Mouse (Mus musculus) right cerebral cortex, adult 2 months (tissue): ENCODE data around the gene Abca17.

ENCODE experiments used
- DNase-seq, 2 experiments: peaks; one replicate each; pipeline ENCODE4 v3.0.0; 2021 to 2022; ENCODE audit warnings: low spot score in 2 of 2

Abca17 gene

GRCm38 (mm10) chr17:24350926-24351759 is at the start of gene Abca17:
Gene Abca17, minus strand, starts transcription at chr17:24351068.
- peak in 1 of 2 experiments; percentile 16 for DNase-seq

- no peak for DNase-seq
Measured at GRCm38 (mm10) chr17:24394456-24394855, 43.6 kb upstream of the Abca17 start.

- no peak for DNase-seq
Measured at GRCm38 (mm10) chr17:24393527-24393926, 42.7 kb upstream of the Abca17 start.

DNA sequence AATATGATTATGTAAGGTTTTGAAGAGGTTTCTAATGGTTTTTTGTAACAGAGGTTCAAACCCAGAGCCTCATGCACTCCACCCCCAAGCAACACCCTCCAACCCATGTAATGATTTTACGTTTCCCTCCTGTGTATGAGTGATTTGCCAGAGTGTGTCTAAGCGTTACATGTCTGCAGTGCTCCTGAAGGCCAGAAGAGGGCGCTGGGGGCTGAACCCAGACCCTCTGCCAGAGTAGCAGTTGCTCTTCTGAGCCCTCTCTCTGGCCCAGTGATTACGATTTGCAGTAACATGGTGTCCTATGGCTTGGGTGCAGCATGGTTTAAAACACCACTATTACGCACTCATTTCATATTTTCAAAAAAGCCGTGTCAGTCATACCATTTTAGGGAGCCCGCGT is 40.3 kb upstream of the Abca17 start:
- DNase-seq, result no peak

DNA sequence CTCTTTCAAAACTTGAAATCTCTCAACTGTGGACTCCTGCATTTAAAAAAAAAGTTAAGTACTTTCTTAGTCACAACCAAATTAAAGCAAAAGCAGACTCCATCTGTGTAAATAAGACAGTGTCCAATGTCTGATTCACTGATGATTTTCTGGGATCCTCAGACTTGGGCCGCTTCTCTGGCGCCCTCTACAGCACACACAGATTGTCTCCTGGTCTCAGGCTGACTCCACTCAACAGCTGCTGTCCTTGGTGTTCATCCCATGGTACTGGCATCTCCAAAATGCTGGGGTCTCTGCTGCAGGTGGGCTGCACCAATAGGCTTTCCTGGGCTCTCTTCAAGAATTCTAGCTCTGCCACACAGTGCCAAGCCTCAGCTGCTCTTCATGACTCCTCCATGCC is 39.0 kb upstream of the Abca17 start:
- DNase-seq, result peak; percentile 45 to 68

DNA sequence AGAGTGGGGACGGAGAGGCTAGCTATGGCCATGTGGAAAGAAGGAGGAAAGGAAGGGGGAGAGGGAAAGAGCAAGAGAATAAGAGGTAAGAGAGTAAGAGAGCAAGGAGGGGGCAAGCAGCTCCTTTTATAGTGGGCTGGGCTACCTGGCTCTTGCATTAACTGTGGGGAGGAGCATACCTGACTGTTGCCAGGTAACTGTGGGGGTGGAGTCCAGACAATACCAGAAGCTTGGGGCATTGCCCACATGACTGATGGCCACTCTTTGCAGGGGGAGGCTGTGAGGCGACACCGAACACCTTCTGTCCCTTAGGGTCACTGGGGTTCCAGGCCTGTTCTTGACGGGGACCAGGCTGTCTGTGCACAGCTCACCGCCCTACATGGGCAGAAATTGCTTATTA is 37.8 kb upstream of the Abca17 start:
- no peak for DNase-seq

GRCm38 (mm10) chr17:24383789-24384188 is 32.9 kb upstream of the Abca17 start:
- no peak for DNase-seq

- DNase-seq, result no peak
Measured at GRCm38 (mm10) chr17:24378496-24378895, 27.6 kb upstream of the Abca17 start.

DNA sequence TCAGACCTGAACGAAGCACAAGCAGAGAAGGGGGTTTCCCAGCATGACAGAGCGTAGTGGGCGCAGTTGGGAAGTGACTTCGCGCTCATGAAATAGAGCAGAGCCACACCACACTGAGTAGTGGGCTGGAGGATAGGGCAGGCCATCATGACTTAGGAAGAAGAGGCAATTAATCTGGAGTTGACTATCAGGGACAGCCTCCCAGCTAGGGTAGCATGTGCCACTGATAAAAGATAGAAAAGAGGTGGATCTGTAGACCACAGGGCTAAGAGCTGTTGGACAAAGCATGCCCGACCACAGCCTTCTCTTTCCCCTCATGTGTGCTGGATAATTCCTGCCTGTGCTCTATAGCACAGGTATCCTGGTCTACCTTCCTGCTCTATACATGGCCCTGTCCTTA is 25.0 kb upstream of the Abca17 start:
- no peak for DNase-seq

- DNase-seq, result no peak
Measured at GRCm38 (mm10) chr17:24375094-24375712, 24.3 kb upstream of the Abca17 start.

DNA sequence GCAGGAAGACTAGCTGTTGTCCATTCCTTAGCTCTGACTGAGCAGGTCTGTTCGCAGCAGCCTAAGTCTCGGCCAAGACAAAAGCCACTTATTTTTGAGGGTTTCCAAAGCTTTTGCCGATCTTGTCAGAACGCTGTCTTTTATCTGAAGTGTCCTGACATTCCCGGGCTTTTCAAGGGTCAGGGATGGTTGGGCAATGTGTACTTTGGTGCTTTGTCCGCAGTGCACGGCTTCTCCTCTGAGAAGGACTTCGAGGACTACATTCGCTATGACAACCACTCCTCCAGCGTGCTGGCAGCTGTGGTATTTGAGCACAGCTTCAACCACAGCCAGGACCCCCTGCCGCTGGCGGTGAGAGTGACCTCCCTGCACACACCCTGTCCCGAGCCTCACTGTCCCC is 15.0 kb upstream of the Abca17 start:
- no peak for DNase-seq

DNA sequence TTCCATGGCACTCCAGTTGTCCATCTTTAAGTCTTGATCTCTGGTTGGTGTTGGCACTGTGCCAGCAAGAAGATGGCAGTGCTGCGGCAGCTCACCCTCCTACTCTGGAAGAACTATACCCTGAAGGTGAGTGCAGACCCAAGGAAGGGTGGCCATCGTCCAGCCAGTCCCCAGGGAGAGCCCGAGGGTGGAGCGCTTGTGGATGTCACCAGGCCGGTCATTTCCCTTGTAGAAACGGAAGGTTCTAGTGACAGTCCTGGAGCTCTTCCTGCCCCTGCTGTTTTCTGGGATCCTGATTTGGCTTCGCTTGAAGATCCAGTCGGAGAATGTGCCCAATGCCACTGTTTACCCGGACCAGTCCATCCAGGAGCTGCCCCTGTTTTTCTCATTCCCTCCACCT is 13.6 kb upstream of the Abca17 start:
- no peak for DNase-seq

- no peak for DNase-seq
Measured at GRCm38 (mm10) chr17:24362527-24362926, 11.7 kb upstream of the Abca17 start.

GRCm38 (mm10) chr17:24361291-24361690 is 10.4 kb upstream of the Abca17 start:
- no peak for DNase-seq

DNA sequence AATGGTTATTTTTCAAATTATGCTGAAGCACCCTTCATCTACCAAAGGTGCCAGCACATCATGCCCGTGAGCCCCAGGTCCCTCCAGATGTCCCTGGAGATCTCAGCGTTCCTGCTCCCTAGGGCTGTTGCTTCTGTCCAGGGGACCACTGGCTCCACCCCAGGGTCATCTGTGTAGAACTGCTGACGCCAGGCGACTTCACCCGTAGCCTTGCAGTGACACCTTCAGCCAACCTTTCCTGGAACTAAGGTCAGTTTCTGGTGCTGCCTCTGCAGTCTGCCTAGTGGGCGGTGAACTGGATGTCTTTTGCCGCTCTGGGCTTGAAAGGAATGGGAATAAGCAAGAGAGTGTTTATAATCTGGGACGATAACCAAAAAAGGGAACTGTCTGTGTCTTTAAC is 10.0 kb upstream of the Abca17 start:
- no peak for DNase-seq

DNA sequence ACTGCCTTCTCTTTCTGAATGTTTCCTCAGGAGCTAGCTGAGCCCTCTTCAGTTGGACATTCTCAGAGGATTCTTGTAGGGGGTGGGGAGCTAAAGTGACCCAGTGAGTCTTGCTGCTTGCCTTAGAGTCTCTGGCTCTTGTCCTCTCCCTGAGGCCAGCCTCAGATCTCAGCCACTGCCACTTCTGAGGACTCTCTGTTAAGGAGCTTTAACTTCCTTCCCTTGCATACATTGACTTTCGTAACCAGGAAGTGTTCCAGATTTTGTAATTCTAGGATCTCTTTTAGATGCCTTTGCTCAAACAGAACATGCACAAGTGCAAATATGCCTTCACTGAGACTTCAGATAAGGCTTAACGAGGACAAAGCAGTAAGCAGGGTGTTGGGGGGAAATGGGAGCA is 9.0 kb upstream of the Abca17 start:
- DNase-seq, result no peak

GRCm38 (mm10) chr17:24359006-24359405 is 8.1 kb upstream of the Abca17 start:
- DNase-seq, result no peak

DNA sequence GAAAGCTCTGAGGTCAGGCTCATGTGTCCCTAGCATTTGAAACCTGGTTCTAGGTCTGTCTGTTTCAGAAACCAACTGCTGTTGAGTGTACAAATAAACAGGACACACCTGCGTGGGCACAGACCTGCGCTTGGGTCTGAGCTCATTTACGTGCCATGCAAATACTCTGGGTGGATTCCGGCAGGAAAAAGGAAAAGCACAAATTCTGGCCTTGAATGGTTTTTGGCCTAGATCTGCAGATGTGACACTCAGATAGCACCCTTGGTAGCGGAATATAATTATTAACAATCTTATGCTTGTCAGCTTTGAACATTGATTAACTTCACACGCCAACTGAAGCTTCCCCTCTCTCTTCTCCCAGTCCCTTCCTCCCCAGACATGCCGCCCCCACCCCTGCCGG is 4.4 kb upstream of the Abca17 start:
- no peak for DNase-seq

DNA sequence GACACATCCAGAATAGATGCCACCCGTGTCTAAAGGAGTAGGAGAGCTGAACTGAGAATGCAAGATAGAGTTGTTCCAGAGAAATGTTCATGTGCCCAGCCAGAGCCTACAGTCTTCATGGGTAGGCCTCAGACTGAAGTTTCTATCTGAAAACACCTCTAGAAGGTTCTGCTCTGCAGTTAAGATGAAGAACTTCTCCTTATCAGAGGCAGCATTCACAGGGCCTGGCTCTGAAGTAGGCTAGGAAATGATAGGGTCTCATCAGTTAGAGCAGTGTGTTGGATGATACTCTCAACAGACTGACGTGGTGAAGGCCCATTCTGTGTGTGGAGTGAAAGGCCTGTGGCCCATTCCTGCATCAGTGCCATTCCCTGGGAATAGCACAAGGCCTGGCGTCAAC is 3.1 kb upstream of the Abca17 start:
- DNase-seq, result no peak

- DNase-seq, result peak in 1 of 2 experiments; percentile 34
Measured at GRCm38 (mm10) chr17:24352370-24353194, 1.7 kb upstream of the Abca17 start.

- DNase-seq, result peak; percentile 96 to 97
Measured at GRCm38 (mm10) chr17:24351760-24352357, 991 bp upstream of the Abca17 start, which contains the start of gene Abca3. Gene Abca3, plus strand, starts transcription at chr17:24351950.

GRCm38 (mm10) chr17:24349176-24349575 is 1.7 kb downstream of the Abca17 start:
- no peak for DNase-seq
